Mouse (Mus musculus) adrenal gland (tissue): ENCODE results near the gene Iqsec1.

Source experiments
- intact Hi-C: fragments of 180-260 bp; cut with DNase I; formaldehyde crosslinking; loops from one replicate; pipeline ENCODE4 v1.15.1; 2025

Gene Iqsec1

DNA sequence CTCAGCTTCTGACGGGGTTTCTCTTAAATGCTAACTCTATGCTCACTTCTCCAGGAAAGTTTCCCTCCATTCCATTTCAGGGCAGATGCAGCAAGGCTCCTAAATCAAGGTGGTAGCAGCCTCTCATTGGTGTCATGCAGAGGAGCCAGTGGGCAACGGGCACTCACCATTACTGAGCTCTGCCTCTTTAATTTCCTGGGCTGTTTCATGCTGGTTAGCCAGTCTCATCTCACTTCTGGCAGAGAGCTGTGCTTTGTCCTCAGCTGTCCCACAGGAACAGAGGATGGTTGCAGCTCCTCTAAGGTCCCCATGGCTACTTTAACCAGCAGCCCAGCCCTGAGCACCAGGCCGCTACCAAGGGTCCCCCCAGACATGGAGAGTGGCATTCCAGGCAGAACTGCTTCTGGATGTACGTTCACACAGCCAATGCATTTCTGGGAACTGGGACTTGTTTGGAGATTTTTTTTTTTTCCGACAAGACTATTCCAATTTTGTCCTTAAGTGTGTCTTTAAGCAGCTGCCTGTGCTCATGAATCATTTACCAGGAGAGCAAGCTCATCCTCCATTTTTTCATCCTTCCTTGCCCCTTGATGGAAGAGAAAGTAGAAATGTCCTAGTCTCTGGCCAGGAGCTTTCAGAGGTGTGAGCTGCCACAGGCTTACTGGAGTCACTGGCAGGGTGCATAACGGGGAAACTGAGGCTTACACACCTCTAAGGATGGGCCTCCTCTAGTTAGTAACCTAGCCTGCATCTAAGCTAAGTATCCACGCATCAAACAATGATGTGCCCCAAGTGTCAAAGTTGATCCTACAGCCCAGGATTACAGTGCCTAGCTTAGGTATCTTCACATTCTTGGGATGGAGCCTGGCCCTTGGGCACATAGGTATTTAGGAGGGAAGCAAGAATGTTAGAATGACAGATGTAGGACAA is 98.9 kb downstream of the Iqsec1 start:
- intact Hi-C loops, result no loop called here

DNA sequence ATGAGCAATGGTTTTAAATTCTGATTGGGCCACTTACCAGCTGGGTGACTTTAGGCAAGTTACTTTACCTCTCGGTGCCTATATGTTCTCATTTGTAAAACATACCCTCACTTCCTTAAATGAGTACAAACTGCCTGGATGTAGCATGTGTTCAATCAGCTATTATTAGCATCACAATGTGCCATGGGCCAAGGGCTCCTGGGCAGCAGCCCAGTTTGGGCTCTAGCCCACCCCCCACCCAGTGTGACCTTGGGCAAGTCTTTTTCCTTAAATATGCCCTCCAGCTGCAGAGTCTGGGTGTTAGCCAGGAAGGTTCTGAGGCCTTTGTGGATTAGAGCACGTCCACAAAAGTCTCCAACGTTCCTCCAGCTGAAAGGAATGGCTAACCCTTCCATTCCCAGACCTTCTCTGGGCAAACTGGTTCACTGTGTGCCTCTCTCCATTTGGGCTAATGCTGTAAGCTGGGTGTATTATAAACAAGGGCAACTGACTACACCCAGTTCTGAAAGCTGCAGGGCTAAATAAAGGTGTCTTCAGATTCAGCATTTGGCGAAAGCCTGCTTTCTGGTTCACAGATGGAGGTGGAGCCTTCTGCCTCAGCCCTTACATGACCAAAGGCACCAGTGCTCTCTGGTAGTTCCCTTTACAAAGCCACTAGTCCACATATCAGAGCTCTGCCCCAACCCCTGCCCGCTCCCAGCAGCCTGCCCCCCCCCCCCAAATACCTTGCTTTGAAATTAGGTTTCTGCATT is 101.3 kb downstream of the Iqsec1 start:
- intact Hi-C loops, result no loop called here

DNA sequence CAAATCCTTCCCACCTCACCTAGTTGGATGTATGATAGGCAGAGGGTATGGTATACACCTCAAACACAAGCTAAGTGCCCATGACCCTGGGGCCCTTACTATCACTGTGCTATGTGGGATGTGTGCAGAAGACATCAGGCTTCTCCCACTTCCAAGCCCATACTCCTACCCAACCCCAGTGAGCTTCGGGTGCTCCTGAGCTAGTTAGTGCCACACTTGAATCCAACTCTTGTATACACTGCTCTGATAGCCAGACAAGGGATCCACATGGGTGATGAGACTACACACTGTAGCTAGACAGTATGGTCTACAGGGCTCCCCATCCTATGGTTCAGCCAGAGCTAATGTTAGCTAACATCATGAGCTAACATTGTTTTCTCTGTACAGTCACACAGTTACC is 102.9 kb downstream of the Iqsec1 start:
- intact Hi-C loops, result no loop called here

DNA sequence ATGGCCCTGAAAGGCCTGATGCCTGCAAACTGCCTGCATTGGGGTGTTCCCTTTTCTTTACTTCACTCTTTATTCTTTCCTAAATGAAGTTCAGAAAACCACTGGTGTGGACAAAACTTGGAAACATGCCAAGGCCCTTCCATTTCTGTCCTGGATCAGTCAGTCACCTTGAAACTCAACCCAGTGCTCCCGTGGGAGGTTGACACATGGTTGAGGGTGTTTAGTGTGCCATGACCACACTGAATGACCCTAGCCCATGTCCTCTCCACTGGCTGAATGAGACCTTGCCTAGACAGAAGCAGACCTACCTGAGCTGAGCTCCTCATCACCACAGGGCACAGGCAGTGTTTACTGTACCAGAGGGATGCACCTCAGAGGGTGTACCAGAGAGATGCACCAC is 103.9 kb downstream of the Iqsec1 start:
- intact Hi-C loops, result no loop called here

DNA sequence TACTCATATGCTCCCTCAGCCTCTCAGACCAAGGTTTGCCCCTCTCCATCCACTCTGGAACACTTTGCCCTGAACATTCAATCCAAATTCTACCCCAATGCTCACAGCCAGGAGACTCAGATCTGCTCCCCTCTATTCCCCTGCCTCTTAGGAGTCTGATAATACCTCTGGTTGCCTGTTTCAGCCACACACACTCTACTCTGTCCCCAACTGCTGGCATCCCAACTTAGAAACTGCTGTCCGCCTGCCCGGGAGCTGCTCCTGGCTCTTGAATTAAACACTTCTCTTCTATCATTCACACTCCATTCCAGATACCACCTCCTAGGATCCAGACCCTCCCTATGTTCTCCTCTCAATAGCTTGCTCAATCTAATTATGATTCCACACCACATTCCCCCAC is 107.5 kb downstream of the Iqsec1 start:
- intact Hi-C loops, result no loop called here

DNA sequence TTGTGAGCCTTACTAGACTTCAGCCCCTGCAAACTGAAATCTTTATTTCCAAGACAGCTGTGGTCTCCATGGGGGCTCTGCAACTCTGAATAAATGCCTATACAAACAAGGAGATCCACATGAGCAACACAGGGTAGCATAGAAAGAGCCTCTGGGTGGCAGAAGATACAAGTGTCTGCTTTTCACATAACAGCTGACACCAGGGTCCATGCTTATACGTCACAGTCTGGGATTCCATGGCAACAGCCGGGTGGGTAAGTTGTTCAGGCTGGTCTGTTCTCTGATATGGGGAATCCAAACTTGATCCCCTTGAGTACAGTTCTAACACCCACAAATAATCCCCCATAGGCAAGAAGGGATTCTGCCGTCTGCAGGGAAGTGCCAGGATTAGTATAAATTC is 108.1 kb downstream of the Iqsec1 start:
- intact Hi-C loops, result no loop called here

DNA sequence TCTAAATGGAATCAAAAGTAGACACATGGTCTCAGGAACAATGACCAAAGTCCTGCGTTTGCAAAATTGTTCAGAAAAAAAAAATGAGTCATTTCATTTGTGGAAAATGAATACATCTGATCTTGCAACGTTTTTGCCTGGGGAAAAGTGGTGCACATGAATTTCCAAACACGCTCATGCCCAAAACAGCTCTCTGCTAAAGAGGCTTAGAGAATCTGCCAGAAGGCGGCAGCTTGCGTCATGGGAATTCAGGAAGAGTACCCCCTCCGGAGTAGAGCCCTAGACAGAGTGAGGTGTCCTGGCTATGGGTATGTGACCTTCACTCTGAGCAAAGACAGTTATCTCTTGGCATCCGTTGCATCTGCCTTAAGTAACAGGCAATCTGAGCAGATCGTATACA is 116.9 kb downstream of the Iqsec1 start:
- intact Hi-C loops, result no loop called here

DNA sequence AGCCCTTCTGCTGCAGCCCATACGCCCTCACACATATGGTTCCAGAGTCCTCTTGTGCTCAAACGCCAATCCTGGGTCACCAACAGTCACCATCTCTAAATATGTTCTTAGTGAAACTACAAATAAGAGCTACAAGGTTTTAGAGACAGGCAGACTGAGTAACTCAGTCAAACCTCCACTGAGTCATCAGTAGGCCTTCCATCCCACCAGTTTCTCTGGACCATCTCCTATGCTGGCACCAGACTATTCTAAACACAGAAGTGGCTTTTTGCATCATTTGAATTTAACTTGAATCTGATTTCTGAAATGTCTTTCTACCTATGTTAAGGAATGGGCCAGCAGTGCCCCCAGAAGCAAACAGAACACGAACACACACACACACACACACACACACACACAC is 120.5 kb downstream of the Iqsec1 start:
- intact Hi-C loops, result no loop called here

DNA sequence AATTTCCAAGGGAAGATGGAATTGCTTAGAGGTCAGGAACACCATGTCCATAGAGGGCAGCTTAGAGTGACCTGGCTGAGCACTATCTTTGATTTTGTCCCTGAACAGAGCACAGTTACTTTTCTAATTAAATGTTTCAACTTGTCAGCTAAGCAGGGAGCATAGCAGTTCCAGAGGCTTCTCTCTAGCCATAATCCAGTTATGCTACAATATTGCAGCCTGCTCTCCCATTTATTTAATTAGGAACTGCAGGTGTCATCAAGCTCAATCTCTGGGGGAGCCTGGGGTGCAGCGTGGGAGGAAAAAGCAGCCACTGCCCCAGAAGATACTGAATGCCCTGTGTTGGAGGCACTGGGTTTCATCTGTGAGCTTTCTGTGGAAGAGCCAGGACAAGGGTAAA is 127.1 kb downstream of the Iqsec1 start:
- intact Hi-C loops, result no loop called here

DNA sequence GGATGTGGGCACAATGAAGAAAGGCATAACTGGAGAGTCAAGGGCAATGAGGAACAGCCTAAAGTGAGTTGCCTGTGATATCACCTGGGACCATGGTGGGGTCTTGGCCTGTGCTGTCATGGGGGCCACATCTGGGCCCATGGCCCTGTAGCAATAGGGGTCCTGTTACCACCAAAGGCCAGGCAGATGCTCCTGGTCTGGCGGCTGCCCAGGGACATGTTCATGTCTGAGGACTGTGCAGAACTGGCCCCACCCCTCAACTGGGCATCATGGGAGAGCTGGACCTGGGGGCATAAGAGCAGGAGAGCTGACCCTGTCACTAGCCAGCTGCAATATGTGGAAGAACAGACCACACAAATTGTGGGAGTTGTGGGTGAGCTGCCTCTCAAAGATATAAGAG is 130.6 kb downstream of the Iqsec1 start:
- intact Hi-C loops, result no loop called here

DNA sequence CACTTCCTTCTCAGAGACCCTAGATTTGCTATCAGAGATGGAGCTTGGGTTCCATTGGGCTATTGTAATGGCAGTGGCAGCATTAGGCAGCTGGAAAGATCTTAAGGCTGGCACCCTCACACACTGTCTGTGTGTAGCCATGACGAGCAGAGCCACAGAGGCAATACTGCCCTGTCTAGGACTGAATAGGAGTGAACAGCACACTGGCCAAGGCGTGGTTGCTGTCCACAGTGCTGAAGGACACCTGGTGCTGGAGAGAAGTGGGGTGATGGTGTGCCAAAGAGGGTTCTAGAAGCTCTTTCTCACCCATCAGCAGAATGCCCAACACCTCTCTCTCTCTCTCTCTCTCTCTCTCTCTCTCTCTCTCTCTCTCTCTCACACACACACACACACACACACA is 136.1 kb downstream of the Iqsec1 start:
- intact Hi-C loops, result no loop called here

DNA sequence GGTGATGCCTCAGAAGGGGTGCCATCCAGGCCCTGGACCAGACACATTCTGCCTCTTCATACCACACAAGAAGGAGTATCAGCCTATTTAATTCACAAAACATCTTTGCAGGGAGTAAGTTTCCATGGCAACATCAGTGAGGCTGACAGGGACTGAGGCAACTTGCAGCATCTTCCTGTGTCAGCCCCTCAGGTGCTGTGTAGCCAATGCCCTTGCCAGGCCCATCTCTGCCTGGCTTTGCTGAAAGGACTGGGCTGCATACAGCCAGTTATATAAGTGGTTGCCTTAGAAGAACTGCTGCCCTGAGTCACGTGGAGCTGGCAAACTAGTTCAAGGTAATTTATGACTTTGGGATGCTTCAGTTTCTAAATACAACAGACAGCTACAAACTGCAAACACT is 140.4 kb downstream of the Iqsec1 start:
- intact Hi-C loops, result no loop called here

DNA sequence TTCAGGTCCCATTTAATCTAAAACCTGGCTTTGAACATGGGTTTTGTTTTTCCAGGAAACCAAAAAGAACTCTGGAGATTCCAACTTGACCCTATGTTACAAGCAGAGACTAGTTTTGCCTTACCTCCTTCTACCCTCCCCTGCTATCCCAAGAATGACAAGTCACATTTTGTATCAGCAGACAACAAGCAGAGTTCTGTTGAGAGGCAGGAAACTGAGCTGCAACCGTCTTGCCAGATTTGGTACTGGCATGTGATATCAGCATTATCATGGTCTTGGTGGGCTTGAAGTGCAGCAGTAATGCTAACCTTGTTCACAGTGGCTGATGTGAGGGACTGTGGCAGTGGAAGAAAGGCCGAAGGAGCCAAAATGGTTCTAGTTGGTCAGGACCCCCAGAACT is 141.0 kb downstream of the Iqsec1 start:
- intact Hi-C loops, result no loop called here

DNA sequence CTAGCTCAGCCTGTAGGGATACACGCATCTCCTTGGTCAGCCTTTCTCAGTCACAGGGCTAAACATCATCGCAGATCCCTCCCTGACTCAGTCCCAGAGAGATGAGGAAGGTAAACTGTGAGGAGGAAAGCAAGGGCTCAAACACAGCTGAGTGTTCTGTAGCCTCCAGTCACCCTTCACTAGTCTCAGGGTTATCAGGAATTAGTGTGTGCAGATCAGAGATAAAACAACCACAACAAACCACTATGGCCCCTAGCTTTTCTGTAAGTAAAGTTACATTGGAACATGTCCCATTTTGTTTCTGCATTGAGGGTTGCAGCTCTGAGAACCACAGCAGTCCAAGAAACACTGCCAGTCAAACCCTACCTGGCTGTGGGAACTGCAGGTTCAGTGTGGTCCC is 148.5 kb downstream of the Iqsec1 start:
- intact Hi-C loops, result no loop called here

DNA sequence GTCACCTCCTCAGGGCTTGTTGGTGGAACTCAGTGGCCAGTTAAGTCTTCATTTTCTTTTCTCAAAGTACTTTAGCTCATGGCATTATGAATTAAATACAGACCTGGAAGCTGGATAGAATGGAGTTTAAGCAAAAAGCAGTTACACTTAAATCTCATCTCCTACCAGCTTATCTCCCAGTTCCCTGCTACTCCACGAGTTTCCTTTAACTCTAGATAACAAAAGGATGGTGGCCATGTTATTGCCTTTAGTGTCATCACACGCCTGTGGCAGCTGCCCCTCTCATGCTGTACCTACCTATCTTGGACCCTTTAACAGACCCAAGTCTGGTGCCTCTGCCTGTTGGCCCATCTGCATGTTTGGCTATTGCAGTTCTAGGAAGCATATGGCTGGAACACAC is 151.7 kb downstream of the Iqsec1 start:
- intact Hi-C loops, result no loop called here

DNA sequence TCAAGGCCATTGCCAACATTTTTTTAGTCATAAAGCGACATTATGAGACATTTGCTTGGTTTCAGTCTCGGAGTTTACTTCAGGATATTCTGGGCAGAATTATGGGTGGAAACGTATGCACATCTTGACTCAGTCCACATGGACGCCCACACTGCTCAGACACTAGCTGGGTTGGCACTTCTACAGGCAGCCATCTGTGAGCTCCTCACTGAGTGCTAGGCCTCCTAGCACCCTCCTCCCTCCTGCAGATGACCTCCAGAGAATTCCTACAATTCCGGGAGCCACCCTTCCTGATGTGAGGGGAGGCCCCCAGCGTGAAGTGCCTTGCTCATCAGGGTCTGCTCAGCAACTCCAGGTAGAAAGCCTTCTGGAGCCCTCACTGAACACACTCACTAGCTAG is 158.9 kb downstream of the Iqsec1 start:
- intact Hi-C loops, result loop anchor here (10.0 kb wide), 1 partner anchor 445 kb away; no protein-coding TSS in a partner anchor

DNA sequence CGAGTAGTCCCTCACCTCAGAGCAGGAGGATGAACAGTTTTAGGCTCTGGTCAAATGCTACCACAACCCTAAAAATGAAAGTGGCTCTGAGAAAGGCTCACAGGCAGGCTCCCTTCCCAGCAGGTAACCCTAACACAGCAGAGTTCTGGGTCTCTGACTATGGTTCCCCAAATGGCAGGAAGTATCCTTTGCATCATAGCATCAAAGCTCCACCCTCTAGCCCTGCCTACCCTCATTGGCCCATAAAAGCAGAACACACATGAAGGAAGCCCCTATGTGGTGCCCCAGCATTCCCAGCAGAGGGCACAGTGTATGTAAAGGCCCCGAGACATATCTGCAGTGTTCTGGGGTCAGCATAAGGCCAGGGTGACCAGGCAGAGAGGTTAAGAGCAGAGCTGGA is 163.4 kb downstream of the Iqsec1 start:
- intact Hi-C loops, result loop anchor here (10.0 kb wide), 1 partner anchor 450 kb away; no protein-coding TSS in a partner anchor

DNA sequence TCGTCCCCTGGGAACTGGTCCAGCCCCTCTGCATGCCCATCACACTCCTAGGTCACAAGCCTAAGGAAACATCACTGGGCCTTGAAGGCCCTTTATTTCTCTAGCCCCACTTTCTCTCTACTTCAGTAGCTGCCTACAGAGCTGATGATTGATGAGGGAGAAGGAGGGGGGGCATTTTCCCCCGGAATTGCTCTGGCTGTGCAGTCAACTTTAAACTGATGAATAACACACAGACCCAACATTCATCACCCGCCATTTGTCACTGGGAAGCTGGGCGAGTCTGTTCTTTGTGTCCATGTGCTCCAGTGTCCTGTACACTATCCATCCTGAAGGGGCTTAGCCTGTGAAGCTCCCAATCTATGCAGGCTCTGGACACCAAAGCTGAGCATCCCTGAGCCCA is 165.2 kb downstream of the Iqsec1 start:
- intact Hi-C loops, result loop anchor here (10.0 kb wide), 1 partner anchor 451 kb away; no protein-coding TSS in a partner anchor

DNA sequence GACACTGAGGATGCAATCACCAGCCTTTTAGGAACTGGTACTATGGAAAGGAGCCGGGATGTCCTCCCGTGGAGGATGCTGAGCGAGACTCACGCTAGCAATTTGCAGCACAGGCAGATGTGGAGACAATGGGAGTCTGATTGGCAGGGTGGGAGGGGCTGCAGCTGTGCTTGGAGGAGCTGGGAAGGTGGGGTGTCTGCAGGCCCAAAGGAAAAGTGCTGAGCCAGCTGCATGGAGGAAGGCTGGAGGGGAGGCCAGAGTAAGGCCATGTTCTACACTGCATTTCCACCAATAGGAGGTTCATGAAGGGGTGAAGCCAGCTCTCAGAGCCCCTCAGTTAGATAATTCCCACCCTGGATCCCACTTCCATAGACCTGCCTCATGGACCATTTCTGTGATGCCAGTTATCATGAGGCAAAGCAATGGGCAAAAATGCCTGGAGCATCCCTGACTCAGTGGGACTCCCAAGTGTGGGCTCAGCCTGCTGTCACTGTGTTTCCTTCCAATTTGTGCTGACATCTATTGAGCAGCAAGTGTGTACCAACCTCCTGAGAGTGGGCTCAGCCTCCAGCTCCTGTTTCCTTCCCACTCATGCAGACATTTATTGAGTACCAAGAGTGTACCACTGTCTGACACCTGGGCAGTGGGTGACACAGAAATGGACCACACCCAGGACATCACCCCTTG is 166.4 kb downstream of the Iqsec1 start:
- intact Hi-C loops, result loop anchor here (10.0 kb wide), 1 partner anchor 453 kb away; no protein-coding TSS in a partner anchor

DNA sequence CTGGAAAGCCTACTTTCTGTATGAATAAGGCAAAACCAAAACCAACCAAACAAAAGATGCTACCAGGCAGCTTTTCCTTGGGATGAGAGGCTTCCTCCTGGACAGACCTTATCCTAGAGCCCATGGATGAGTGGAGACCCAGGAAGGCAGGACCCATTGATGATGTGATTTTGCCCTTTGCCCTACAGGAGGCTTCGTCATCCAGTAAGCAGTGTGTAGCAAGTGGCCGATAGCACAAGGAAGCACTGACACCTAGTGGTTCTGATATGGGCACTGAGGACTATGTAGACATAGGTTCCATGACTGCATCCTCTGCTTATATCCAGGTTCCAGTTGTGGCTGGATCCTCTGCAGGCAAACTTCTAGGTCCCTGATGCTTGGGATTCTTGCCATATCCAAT is 168.6 kb downstream of the Iqsec1 start:
- intact Hi-C loops, result loop anchor here (2.0 to 10.0 kb wide), 4 partner anchors 165 to 455 kb away; no protein-coding TSS in a partner anchor

DNA sequence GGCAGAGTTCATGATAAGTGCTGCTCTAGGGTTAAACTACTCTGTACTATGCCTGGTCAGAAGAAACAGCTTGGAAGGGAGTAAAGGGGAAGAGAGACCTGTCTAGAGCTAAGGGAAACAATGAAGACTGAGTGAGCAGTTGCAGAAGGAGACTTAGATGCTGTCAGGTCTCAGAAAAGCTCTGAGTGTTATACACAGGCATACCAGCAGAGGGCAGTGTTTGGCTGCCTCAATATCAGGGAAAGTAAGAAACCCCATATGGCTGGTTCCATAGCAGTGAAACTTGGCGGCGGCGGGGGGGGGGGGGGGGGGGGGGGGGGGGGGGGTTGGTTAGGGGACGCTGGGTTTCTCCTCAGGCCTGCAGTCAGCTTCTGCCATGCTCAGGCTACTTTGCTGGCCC is 169.5 kb downstream of the Iqsec1 start:
- intact Hi-C loops, result loop anchor here (2.0 to 10.0 kb wide), 3 partner anchors 164 to 323 kb away; no protein-coding TSS in a partner anchor

DNA sequence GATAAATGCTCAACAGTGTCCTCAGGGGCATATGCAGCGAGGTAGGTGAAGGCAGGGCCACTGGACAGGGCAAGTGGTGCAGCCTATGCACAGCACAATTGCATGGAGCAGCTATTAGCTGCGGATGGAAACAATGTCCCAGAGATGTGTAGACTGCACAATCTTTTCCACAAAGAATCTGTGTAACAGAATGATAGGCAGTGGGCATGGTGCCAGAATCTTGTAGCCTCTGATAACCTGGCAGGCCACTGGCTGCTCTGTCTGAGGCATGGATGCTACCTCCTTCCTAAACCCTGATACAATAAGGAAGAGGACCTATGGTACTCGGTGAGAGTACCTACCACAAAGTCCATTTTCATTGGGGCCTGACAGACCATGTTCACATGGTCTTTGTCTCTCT is 171.9 kb downstream of the Iqsec1 start:
- intact Hi-C loops, result loop anchor here (5.0 to 10.0 kb wide), 2 partner anchors 162 to 326 kb away; no protein-coding TSS in a partner anchor
